Mouse (Mus musculus): Measurements from ENCODE around the gene Cyp26a1.
A peak's percentile ranks its signal among the peaks of the same experiment; 100 is the strongest.

Gene Cyp26a1

GRCm38 (mm10) chr19:37697651-37698272 is at the start of gene Cyp26a1:
Cyp26a1 (plus strand) TSS chr19:37697798.
- DNase-seq: no peak

GRCm38 (mm10) chr19:37647994-37648393 is 49.6 kb upstream of the Cyp26a1 start:
- DNase-seq: peak in 1 of 2 experiments; percentile 10

- DNase-seq: no peak
Observed at GRCm38 (mm10) chr19:37650526-37650925, 47.1 kb upstream of the Cyp26a1 start.

- DNase-seq: no peak
Observed at GRCm38 (mm10) chr19:37654012-37654411, 43.6 kb upstream of the Cyp26a1 start.

- DNase-seq: no peak
Observed at GRCm38 (mm10) chr19:37656441-37656840, 41.2 kb upstream of the Cyp26a1 start.

GRCm38 (mm10) chr19:37665256-37665655 is 32.3 kb upstream of the Cyp26a1 start:
- DNase-seq: no peak

GRCm38 (mm10) chr19:37667855-37668594 is 29.6 kb upstream of the Cyp26a1 start:
- no peak for DNase-seq

GRCm38 (mm10) chr19:37668657-37669056 is 28.9 kb upstream of the Cyp26a1 start:
- DNase-seq: no peak

- DNase-seq: no peak
Observed at GRCm38 (mm10) chr19:37669486-37669885, 28.1 kb upstream of the Cyp26a1 start.

GRCm38 (mm10) chr19:37673393-37673792 is 24.2 kb upstream of the Cyp26a1 start:
- DNase-seq: no peak

GRCm38 (mm10) chr19:37685281-37685680 is 12.3 kb upstream of the Cyp26a1 start, which contains the start of gene Cyp26c1:
Cyp26c1 (plus strand) TSS chr19:37685581.
- no peak for DNase-seq

- no peak for DNase-seq
Observed at GRCm38 (mm10) chr19:37686347-37686746, 11.3 kb upstream of the Cyp26a1 start.

GRCm38 (mm10) chr19:37686941-37687850 is 10.4 kb upstream of the Cyp26a1 start:
- DNase-seq: peak in 1 of 2 experiments; percentile 42

GRCm38 (mm10) chr19:37689478-37689877 is 8.1 kb upstream of the Cyp26a1 start:
- DNase-seq: no peak

GRCm38 (mm10) chr19:37690716-37691115 is 6.9 kb upstream of the Cyp26a1 start:
- peak in 1 of 2 experiments; percentile 42 for DNase-seq

GRCm38 (mm10) chr19:37692879-37693278 is 4.7 kb upstream of the Cyp26a1 start:
- no peak for DNase-seq

GRCm38 (mm10) chr19:37695146-37695545 is 2.5 kb upstream of the Cyp26a1 start:
- no peak for DNase-seq

- DNase-seq: no peak
Observed at GRCm38 (mm10) chr19:37695762-37696602, 1.6 kb upstream of the Cyp26a1 start.

GRCm38 (mm10) chr19:37696603-37697334 is 829 bp upstream of the Cyp26a1 start:
- DNase-seq: no peak

GRCm38 (mm10) chr19:37697335-37697636 is 312 bp upstream of the Cyp26a1 start:
- DNase-seq: no peak

GRCm38 (mm10) chr19:37698273-37699160 is 919 bp downstream of the Cyp26a1 start:
- DNase-seq: no peak

Data from cerebellum, postnatal 14 days (tissue).